Mouse (Mus musculus) lung, postnatal 36 days (tissue): ENCODE results near the gene Phpt1.

Experiments
- DNase-seq: peaks from one replicate; pipeline ENCODE4 v3.0.0; 2022; ENCODE audit warnings: mixed read lengths

The Phpt1 gene

DNA sequence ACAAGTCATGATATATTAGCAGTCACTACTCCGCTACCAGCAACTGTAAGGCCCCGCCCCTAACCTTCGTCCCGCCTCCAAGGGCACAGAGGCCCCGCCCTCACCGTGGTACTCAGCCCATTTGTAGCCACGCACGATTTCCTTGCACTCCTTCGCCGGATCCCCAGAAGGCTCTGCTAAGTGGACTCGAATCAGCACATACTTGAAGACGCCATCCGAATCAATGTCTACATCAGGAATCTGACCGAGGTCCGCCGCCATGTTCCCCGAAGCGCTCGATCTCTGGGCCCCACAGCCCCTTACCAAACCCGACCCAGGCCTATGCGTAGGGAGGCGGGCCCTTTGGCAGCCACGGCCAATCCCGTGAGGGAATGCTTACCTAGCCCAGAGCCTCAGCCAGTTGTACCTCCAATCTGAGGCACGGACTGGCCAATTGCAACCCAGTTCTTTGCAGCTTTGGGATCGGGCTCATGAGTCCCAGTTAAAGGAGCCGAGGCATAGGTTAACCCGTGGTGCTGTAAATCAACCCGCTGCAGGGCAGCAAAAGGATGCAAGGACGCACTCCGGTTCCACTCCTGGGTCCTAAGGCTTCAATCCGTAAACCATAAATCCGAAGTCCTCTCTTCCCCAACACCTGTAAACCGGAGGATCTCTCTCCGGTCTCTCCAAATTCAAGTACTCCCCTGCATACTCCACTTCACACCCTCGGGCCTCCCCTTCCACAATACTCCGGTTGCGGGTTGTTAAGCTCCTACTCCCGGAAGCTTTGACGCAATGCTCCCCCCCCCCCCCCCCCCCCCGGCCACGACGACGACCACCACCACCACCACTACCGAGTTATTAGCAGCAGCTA lies at the start of gene Phpt1, which contains the start of gene Mamdc4:
Gene Phpt1, minus strand, starts transcription at position 646 of the 853 bp plus-strand sequence.
Gene Mamdc4, minus strand, starts transcription at position 267 of the 853 bp plus-strand sequence.
- DNase-seq: peak; percentile 98

DNA sequence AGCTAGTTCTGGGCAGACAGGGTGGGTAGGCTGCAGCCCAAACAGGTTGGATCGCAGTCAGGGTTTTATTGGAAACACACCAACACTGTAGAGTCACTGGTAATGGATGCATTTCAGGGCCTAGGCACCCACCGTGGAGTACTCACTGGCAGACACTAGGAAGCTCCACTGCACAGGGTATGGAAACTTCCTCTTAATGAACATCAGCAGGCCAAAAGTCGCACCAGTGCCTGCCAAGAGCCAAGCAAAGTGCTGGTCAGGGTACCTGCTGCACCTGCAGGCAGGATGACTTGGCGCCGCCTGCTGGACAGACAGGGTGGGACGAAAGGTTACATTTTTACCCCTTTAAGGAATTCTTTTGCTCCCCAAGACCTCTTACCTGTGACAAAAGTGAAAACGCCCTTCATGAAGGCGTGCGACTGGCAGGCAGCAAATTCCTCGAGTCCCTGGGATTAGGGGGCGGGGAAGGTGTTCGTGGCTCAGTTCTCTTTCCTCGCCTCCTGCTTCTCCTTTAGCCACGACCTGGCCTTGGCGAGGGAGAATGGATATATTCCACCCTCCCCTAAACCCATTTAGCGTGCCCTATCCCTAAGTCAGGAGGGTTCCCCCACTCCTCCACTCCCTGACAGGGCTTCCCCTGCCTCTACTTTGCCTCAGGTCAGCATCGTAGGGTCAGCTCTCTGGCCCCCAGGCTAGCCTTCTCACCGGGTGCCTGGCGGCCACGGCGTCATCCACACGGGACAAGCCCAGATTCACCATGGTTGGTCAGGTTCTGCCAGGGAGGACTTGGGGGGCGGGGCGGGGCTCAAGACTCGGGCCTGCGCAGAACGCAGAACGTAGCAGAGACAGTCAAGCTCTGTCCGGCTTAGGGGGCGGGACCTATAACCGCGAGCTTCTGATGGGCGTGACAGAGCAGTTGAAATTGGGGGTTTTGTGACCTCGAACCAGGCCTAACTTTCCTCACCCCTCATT lies 46.5 kb upstream of the Phpt1 start, which contains the start of gene Tmem141:
Gene Tmem141, minus strand, starts transcription at position 777 of the 972 bp plus-strand sequence.
- DNase-seq: peak; percentile 97

DNA sequence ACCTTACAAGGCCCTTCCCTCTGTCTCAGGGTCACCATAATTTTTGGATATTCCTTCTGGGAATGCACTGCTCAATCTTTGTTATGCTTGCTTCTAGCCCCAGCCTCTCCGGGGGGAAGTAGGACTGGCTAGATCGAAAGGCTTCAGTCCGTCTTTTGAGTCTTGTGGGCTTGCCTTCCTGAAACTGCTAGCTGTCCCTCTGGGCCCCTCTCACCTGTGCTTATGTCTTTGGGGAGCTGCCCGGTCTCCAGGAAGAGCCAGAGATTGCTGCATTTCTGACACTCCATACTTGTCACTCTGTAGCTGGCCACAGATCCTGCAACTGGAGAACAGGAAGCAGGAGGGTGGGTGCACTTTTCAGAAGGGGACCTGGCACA lies 45.8 kb upstream of the Phpt1 start:
- DNase-seq: no peak

DNA sequence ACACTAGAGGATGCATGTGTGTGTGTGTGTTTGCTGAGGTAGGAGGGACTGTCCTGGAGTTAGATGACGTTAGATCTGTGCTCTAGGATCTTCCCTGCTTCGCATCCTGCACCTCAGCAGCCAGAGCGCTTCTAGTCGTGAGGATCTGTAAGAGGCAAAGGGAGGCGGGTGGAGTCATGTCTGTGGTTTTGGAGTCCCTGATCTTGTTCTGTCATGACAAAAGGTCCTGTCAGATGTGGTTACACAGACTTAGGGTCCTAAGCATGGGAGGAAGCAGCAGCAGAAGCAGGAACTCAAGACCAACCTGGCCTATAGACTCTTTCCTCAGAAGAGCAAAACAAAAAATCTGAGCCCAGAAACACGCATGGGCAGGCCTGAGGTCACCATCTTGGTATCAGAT lies 45.4 kb upstream of the Phpt1 start:
- DNase-seq: no peak

DNA sequence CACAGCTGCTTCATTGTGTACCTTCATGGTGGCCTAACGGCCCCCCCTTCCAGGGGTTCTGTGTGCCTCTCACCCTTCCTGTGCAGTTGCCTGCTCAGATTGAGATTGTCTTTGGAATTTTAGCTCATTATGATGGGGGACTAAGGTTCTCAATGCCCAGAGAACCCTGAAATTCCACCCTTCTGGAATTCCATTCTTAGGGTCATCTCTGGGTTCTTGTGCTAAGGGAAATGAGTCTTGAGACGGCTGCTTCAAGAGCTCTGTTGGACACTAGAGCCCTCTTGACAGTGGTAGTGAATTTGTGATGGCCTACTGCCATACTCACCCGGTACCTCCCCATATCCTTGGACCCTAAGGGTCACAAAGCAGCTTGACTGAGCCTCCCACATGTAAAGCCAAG lies 42.6 kb upstream of the Phpt1 start, which contains the start of gene Ccdc183:
Gene Ccdc183, minus strand, starts transcription at position 101 of the 400 bp plus-strand sequence.
- DNase-seq: no peak

DNA sequence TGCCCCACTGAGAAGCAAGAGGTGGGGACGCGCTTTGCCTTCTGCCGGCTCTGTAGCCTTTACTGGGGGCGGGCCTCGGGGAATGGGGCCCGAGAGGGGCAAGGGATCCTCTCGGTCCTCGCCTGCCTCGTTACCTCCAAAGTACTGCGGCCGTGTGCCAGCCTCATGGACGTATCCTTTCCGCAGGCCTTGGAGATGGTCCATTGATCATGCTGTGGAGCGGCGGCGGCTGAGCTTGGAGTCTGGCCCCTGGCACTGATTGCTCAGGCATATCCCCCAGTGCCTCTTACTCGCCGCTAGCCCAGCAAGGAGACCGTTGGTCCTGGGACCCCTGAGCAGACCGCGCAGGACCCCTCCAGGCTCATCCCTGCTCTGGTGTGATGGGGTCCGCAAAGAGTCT lies 41.4 kb upstream of the Phpt1 start:
- no peak for DNase-seq

DNA sequence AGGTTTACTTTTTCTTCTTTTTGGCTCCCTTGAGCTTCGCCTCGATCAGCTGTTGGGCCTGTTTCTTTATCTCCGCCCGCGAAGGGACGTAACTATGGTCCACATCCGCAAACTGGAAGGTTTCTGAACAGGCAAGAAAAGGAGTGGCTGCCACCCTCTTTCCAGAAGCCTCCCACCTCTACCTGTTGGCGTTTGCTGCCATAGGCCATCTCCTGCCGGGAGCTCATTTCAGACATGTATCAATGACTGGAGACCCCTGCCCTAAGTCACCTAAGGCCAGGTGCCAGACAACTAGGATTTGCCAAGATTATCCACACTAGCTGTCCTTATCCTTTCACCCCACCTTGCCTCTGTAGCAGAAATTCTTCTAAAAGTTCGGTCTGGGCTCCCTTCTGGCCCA lies 33.6 kb upstream of the Phpt1 start:
- no peak for DNase-seq

DNA sequence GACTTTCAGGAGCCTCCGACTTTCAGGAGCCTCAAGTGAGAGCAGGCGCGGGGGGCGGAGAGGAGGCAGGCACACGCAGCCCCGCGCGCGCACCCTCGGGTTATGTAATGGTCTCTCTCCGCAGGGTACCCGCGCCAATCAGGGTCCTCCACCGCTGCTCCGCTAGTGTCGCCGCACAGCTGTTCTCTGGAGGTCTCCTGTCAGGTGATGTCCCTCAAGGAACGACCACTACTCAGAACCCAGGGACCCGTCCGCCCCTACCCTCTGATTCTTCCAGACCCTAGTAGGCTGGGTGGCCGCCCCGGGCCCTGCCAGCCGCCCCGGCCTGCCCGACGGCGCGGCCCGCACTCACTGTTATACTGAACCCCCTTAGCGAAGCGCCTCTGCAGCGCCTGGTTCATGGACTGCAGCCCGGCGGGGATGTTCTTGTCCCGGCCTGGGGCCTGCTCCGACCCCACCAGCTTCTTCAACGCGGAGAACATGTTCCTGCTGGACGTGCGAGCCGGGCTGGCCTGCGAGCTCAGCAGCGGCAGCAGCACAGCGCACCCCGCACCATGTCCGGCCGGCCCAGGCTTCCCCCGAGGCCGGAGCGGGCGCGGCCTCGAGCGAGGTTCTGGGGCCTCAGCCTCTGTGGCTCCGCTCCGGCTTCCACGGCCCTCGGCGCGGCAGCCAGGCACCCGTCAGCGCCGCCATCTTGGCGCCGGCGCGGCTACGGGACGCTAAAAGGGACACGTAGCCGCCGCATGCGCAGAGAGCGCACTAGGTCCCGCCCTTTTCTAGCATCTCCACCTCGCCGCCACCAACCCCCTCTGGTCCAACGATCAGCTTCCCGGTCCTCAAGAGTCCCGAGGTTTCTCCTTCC lies 33.0 kb upstream of the Phpt1 start, which contains the start of gene Rabl6:
Gene Rabl6, minus strand, starts transcription at position 761 of the 862 bp plus-strand sequence.
- peak; percentile 93 for DNase-seq

DNA sequence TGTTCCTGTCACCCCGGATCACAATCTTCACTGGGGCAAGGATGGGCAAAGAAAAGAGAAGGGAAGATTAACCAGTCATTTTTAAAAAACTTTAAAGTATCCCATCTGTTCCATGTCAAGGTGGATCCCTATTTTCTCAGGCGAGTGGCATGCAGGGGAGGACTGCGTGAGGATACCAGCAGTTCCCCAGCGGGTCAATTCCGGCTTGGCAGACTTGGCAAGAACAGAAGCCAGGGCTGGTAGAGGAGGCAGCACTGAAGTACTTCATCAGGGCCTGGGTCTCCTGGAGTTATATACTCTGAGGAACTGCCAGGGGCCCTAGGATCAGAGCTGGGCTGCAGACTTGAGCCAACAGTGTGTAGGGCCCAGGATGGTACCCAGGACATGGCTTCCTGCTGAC lies 27.5 kb upstream of the Phpt1 start:
- no peak for DNase-seq

DNA sequence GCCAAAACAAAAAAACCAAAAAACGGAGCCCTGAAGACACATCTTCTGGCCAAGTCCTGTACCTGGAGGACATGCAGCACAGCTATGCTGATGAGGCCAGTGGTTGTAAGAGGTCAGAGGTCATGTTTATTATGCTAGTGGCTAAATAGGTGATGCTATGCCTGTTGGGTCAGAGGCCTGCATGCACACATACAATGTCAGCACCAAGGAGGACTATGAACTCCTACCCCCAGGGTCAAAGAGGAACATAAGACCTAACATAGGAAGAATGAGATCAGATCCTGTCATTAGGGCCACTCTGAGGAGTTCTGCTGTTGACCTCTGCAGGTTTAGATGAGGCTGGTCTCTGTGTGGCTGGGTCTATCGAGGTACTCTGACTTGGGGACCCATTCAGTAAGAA lies 25.0 kb upstream of the Phpt1 start:
- DNase-seq: no peak

DNA sequence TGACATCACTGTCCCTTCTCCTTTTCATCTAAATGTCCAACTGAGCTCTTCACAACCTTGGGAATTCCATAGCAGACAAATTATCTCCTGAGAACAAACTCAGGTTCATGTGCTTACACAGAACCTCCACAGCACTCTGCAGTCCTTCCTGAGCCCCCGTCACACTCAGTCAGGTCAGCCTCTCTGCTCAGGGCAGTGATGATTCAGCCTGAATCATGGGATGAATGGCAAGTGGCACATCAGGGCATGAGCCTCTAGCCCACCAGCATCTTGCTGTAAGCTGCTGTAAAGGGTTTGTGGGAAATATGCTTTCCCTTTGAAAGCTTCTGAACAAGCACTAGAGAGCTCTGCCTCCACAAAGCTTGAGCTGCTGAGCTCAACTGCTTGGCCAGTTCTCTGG lies 23.7 kb upstream of the Phpt1 start:
- no peak for DNase-seq

DNA sequence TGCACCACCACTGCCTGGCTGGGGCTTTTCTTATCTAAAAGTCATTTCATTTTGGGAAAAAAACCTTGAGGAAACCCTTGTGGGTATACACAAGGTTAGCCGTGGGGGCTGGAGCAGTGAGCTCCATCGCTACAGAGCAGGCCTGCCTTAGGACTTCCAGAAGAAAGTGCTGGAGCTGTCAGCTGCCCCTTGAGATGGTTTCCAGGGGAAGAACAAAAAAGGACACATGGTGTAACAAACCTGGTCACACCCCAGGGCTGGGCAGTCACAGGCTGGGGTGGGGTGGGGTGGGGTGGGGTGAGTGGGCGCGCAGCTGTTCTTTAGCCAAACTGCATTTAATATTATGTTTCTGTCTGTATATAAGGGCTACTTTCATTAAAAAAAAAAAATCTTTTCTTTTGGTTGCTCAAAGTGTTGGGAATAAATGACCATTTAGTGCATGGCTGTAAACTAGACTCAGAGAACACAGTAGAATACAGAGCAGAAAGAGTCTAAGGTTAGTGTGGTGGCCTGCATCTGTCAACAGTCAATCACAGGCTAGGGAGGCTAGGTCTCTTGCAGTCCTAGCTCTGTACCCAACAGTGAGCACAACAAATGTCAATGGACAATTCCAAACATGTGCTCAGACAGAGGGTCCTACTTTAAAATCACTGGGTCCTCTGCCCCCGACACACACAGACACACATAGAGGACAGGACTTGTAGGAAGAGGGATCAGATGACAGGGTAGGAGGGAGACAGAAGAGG lies 21.9 kb upstream of the Phpt1 start:
- no peak for DNase-seq

DNA sequence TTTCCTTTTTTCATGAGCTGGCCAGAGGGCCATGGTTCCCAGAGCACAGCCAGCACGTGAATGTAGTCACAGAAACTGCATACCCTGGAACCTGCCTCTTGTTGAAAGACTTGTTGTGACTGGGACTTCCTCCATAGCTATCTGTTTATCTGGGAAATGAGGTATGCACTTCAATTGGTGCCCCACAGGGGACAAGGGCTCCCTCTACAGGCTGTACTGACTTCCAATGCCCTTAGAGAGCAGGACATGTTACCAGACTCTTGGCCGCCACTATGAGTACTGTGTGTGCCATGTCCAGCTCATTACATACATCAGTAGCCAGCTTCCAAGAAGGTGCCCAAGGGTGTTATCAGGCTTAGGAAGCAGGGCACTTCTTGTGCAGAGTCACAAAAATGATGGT lies 16.8 kb upstream of the Phpt1 start:
- peak; percentile 78 for DNase-seq

DNA sequence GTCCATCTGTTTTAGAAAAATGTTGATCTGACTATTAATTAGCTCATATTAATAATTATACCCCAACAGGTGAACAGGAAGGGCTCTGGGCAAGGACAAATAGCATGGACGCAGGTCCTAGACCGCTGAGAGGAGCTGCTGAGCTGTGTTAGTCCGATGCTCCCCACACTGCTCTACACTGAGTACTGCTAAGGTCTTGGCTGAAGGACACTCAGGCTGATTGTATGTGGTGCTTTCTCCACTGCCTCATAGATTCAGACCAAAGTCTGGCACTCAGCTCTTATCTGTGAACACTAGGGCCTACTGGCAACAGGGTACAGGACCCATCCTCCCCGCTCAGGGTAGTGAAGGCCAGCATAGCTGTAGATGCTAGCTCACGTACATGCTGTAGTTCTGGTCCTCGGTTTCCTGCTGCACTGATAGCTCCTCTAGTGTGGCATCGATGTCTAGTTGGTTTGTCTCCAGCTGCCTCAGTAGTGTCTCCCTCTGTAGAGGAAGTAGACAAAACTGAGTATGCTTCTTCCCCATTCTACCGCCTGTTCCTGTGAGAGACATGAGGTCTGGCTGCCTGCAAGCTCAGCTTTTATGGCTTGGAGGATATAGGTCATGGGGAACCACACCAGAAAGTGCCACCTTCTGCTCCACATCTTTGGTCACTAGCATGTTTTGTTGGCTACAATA lies 13.3 kb upstream of the Phpt1 start:
- no peak for DNase-seq

DNA sequence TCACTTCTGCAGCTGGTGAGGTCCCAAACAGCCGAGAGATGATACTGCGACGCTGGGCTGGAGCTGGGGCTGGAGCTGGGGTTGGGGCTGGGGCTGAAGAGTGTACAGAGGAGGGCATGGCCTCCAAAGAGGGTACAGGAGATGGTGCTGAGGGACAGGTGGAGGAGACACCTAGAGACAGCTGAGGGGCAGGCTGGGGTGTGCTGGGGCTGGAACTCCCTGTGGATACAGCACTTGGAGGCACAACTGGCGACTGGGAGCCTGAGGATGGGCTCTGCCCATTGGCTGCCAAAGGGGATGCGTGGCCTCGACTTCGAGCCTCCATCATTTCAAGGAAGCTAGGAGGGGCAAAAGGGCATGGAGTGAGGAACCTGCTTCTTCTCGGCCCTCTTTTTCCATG lies 12.3 kb upstream of the Phpt1 start:
- no peak for DNase-seq

DNA sequence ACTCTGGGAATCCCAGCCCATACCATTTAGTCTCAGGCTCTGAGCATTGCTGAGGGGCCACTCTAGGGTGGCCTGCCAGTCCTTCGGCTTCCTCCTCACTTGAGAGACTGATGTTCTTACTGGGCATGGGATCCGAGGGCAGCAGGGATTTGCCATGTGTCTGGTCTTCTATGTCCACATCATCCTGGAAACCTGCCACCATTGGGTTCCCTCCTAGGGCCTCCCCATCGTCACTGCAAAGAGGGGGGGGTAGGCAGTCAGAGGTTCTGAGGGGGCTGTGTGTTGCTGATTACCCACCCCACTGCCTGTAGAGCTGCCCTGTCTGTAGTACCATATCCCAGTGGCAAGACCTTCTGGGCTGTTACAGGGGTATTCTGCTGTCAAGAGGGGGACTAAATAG lies 10.6 kb upstream of the Phpt1 start:
- DNase-seq: no peak

DNA sequence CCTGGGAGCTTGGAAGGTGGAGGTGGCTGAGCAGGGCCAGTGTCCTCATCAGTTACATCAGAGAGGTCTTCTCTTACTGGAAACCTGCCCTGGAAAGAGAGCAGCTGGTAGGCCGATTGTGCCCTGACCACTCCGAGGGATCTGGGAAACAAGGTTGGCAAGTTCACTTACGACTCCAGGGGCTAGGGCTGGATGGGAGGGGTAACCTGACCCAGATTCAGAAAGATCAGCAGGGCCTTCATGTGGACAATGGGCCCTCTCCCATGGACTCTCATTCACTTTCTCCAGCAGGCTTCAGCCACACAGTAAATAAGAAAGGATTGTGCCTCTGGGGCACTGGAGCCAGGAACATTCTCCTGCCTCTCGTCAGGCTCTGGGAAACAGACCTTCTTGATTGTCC lies 9.8 kb upstream of the Phpt1 start:
- DNase-seq: no peak

DNA sequence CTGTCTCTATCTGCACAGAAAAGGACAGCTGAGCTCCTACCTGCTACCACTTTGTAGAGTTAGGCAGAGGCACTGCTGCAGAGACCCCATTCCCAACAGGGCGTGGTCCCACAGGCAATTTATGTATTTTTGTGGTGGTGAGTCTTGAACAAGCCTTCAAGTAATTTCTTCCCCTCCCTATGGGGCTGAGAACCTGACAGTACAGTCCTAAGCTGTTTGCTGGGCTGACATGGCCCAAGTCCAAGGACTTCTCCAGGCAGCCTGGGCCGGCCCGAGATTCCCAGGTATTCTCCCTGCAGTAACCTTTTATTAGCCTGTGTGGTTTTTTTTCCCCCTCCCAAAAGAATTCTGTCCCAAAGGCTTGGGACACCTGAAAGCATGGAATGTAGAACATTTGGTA lies 9.1 kb upstream of the Phpt1 start:
- no peak for DNase-seq

DNA sequence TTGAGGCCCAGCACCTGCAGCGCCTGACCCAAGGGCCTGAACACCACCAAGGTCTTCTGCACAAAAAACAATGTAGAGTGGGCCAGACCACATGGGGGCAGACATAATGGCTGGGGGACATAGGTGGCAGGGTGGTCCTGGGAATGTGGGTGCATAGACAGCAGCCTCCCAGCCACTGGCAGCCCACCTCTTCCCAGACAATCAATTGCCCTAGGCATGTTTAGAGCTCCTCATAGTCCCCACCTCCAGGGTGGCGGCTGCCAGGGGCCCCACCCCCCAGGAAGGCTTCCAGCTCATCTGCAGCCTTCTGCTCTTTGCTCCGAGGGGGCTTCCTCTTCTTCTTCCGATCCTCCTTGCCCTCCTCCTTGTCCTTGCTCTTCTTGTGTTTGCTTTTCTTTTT lies 8.5 kb upstream of the Phpt1 start:
- DNase-seq: no peak

DNA sequence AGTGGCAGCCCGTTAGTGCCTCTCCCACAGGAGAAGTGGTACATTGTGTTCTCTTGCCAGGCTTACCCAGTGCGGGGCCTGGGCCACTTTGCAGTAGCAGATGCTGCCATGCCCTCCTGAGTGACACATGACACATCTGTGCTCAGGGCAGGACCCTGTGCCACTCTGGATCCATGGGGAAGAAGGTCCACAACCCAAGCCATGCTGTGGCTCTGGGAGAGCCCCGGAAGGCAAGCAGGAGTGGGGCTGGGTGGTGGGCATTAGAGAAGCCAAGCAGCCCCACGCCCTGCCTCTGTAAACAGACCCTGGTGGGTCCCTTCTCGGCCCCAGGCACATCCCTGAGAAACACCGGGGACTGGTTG lies 8.1 kb upstream of the Phpt1 start:
- DNase-seq: no peak

DNA sequence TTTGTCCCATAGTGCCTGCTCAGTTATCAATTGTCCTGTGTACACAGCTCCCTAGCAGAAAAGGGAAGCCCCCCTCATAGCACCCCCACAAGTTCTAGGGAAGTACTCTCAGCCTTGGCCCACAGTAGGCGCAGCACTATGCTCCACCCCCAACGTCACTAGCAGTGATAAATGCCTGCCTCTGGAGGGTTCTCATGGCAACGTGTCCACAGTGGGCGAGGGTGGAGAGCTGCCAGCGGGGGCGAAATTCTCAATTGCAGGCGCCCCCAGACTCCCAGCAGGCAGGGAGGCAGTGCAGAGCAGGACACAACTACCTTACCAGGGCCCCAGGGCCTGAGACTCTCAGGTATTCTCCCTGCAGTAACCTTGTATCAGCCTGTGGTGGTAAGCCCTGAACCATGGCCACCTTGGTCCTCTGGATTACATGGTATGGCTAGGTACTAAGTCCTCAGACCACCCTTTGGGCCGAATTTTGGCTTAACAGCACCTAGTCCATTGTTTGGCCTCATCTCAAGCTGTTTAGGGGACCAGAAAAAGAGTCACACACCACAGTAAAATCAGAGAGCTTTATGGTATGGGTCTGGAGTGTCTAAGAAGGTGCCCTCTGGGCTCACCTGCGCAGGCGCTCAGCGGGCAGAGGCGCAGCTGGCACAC lies 7.6 kb upstream of the Phpt1 start:
- peak; percentile 27 for DNase-seq
